Mouse (Mus musculus): ENCODE measurements around the gene Aldh4a1.

GRCm38 (mm10) chr4:139578389-139578788, 44.3 kb upstream of the Aldh4a1 start:
- TF ChIP-seq CTCF (IDR thresholded peaks at IDR 0.05; ENCODE audit: borderline replicate concordance, insufficient read depth, low read depth, low read length) (no peak), POLR2A (IDR thresholded peaks at IDR 0.05; ENCODE audit: borderline replicate concordance, insufficient read depth, low read length) (no peak)
